Mouse (Mus musculus) A20 (cell line): ENCODE measurements at regions not wholly inside any gene's neighbourhood (a gene's known extent, or its start where the extent isn't known, plus 50 kb on each side); places are given as distances from the start of the nearest gene placed in this dataset.

Experiments
- DNase-seq: peaks from one replicate; pipeline ENCODE4 v3.0.0-alpha.2; 2011; ENCODE audit warnings: low read depth, low spot score

DNA sequence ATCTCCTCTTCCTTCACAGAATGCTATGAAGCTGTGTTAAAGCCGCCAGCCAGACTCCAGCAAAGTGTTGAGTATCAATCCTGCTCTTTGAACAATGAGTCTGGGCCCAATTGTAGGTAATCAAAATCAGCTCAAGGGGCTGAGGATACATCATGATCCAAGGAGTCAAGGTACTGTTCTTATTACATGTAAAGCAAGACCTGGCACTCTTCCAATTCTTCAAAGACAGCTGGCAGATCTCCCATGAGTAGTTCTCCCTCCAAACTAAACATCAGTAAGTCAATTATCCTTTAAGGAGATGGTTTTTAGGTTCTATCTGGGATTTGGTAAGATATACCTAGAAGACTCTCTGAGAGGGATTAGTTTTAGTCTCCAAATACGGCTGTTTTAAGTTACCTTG, 76.5 kb upstream of the Pard3b start:
- DNase-seq: no peak

DNA sequence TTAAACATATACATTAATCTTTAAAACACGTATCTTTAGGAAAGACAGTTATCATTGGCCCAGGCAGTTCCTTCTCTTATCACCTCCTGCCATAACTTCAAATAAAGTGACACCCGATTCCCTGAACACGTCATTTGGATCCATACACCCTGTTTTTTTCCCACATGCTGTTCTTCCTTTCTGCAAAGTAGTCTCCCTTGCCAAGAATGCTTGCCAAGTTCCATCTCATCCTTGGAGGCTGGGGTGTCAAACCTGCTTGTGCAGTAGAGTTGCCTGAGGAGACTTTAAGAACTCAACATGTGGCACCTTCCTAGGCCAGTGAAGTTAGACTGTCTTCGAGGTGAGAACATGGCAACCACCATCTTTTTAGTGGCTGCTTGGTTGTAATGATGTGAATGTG, 73.2 kb upstream of the Pard3b start:
- no peak for DNase-seq

DNA sequence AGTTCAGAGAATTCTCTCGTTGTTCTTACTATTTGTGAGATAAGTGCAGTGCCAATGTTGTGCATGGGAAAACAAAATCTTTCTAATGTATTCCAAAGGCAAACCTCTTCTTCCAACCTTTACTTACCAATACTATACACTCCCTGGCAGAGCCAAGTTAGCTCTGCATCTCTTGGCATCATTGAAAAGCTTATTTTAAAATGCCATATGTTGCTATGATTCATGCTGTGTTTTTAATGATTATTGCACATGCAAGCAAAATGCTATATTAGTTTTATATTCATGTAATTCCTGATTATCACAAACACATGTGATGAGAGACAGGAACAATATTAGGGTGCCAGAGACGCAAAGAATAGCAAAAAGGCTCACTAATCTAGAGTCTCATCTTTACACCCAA, 64.3 kb upstream of the Pard3b start:
- DNase-seq: no peak

GRCm38 (mm10) chr1:61576758-61577157, 61.9 kb upstream of the Pard3b start:
- DNase-seq: no peak

DNA sequence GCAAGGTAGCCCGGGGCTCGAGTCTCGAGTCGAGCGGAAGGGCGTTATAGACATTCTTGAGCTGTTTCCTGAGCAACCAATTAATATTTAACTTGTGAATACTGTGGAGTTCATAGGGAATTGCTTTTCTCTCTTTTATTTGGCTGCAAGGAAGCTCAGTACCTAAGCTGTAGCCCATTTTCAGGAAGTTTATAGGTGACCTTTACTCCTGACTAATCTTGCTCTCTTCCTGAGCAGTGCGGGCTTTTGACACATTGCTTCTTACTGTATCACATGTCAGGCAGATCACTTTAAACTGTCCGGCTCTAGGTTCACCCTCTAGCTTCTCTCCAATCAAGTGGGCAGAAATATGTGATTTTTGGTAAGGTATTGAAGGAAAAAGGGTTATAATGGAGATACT, 51.4 kb upstream of the Pard3b start:
- DNase-seq: no peak
